Mouse (Mus musculus): ENCODE results near the gene Prps1.
"Not testable (repeated sequence)": the region's sequence is repeated elsewhere in the genome, so short reads cannot be mapped to it uniquely, and the experiment has no call there.

The Prps1 gene

GRCm38 (mm10) chrX:140456279-140456731 lies at the start of gene Prps1:
TSS of gene Prps1 (plus strand) at chrX:140456613.
- peak; percentile 91 for DNase-seq

DNA sequence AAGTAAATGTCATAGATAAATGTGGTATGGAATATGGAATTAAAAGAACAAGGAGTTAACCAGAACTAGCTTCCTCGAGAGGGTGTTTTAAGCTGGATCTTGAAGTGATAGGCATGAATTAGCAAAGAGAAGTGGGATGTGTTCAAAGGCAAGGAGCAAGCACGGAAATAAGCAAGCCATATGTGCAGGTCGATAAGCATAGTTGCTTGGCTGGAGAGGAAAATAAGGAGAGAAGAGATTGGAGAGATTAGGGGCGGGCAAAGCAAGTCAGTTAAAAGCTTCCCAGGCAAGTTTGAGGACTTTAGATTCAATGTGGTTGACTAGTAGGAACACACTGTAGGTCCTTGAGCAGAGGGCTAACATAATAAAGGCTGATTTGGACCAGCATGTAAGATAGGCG lies 48.8 kb upstream of the Prps1 start:
- DNase-seq, result no peak

- no peak for DNase-seq
Measured at GRCm38 (mm10) chrX:140418467-140418866, 37.9 kb upstream of the Prps1 start.

DNA sequence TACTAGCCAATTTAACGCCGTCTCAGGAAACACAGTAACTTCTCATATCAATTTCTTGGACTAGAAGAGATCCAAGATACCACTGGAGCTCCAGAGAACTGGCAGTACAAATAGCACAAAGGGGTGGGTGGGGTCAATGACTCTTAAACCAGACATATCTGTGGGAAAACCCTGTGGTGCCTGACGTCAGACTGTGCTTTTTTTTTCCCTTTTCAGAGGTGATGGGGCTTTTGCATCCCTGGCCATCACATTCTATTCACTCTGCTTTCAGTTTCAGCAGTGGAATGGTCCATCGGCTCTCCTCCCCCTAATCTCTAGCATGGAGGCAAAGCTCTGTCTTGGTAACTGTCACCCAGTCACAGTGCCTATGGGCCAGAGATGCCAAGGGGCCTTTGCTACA lies 29.3 kb upstream of the Prps1 start:
- no peak for DNase-seq

DNA sequence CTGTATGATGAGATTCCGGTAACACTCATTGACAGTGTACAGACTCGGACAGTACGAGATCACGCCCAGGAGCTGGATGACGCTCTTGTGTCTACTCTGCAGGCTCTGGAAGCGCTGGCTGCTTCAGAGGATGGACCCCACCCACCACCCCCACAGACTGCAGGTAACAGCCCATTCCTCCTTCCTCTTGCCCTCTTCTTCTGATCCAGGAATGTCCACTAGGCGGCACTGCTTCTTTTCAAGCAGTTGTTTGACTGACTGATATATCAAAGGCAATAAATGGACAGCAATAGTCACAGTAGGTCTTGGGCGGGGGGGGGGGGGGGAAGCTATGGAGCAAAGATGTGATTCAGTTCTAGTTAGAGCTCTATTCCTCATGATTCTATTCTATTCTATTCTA lies 28.2 kb upstream of the Prps1 start:
- peak; percentile 28 for DNase-seq

GRCm38 (mm10) chrX:140429985-140430384 lies 26.4 kb upstream of the Prps1 start:
- no peak for DNase-seq

- DNase-seq, result no peak
Measured at GRCm38 (mm10) chrX:140430506-140430905, 25.9 kb upstream of the Prps1 start.

GRCm38 (mm10) chrX:140431981-140432380 lies 24.4 kb upstream of the Prps1 start:
- DNase-seq, result no peak

- DNase-seq, result no peak
Measured at GRCm38 (mm10) chrX:140432786-140433185, 23.6 kb upstream of the Prps1 start.

DNA sequence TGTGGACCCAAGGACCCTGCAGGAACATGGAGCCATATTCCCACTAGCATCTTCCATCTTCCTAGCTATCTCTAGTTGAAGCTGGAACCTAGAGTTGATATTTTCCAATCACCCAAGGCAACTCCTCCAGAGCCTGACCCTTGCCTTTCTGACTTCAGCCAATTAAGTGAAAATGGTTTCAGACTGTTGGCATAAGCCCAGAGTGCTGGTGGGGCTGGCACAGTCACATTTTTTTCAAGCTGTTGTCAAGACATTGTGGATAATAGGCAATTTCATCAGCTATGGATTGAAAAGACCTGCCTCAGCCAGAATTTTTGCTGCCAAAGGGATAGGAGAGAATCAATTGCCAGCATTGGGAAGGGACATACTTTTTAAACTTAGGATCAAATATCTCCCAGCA lies 18.5 kb upstream of the Prps1 start:
- no peak for DNase-seq

- no peak for DNase-seq
Measured at GRCm38 (mm10) chrX:140445551-140445950, 10.9 kb upstream of the Prps1 start.

DNA sequence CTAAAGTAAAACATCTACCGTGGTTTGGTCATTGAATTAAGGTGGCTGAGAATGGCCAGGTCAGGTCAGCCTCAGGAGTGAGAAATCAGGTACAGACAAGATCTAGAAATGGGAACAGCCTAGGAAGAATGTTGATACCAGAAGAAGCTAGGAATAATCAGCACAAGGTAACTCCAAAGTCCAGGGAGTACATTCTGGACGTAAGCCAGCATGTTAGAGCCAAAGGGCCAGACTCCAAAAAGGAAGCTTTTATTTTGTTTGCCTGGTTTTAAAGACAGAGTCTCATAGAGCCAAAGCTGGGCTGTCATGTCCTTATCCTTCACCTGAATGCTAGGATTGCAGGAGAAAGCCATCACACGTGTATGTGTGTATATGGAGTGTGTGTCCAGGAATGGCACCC lies 6.3 kb upstream of the Prps1 start:
- DNase-seq, result no peak

- DNase-seq, result no peak
Measured at GRCm38 (mm10) chrX:140456751-140457491, 508 bp downstream of the Prps1 start.

- DNase-seq, result no peak
Measured at GRCm38 (mm10) chrX:140457502-140457901, 1.1 kb downstream of the Prps1 start.

- DNase-seq, result no peak
Measured at GRCm38 (mm10) chrX:140478231-140478630, 21.8 kb downstream of the Prps1 start.

GRCm38 (mm10) chrX:140479171-140479570 lies 22.8 kb downstream of the Prps1 start:
- DNase-seq, result peak; percentile 62

GRCm38 (mm10) chrX:140489174-140489573 lies 32.8 kb downstream of the Prps1 start:
- no peak for DNase-seq

GRCm38 (mm10) chrX:140490203-140490602 lies 33.8 kb downstream of the Prps1 start:
- DNase-seq, result no peak

- peak; percentile 46 for DNase-seq
Measured at GRCm38 (mm10) chrX:140491884-140492571, 35.6 kb downstream of the Prps1 start.

GRCm38 (mm10) chrX:140493527-140494029 lies 37.2 kb downstream of the Prps1 start:
- DNase-seq, result no peak

DNA sequence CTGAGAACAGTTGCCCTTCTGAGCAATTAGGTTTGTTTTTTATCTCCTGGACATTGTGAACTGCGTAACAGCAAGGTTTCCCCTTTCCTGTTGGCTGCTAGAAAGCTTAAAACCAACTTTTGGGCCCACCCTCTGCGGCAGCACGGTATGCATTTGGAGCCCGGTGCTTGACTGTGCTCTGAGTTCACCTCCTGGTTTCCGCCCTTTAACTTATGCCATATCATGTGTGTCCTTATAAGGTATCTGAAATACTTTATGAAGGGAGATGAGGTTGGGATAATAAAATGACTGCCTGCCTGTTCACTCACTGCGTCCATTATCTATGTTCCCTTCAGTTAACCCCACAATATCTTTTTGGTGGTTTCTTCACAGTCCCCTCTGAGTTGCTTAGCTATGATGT lies 37.8 kb downstream of the Prps1 start:
- no peak for DNase-seq

GRCm38 (mm10) chrX:140498431-140498830 lies 42.0 kb downstream of the Prps1 start:
- not testable (repeated sequence) for DNase-seq

- DNase-seq, result no peak
Measured at GRCm38 (mm10) chrX:140500306-140500705, 43.9 kb downstream of the Prps1 start.
